ENCODE assay signal across 32 mouse cellular contexts in genomic region chr3:97859400-97859799, GRCm38 (mm10). TPM values are rescaled to one million over a fixed set of nuclear protein-coding genes. Genes with fewer than 3 reads are reported as not detected.
DNase-seq lines count a peak whose midpoint lies in the region; ATAC-seq and TF ChIP-seq lines count a peak whose summit lies in the region.
"Had no signal": no experiment of that assay in that cellular context is flagged by ENCODE, and none has a peak within 500 bp of the region (broad histone marks: within the 10 kb centered on the region; RNA-seq: fewer than 3 reads in every experiment).

No protein-coding gene starts in this region.

- H3K4me3 ChIP-seq in heart, postnatal 0 days (ENCODE audit: low read depth, low read length) = no peak overlapping the region
- H3K4me3 ChIP-seq: erythroblast, embryonic 14.5 days; forebrain, embryonic 12.5 days; gastrocnemius, adult 2 months; heart, adult 2 months; heart, embryonic 13.5 days; kidney, embryonic 15.5 days; liver, embryonic 15.5 days; neural tube, embryonic 15.5 days; stomach, embryonic 15.5 days had no signal

- TF ChIP-seq EP300 in heart, postnatal 0 days (IDR thresholded peaks at IDR 0.05; ENCODE audit: low read depth) = no peak

- no peak for ATAC-seq in heart, postnatal 0 days (ENCODE audit: insufficient read depth, low read depth)
- ATAC-seq: CD4-positive, CD25-positive, alpha-beta regulatory T cell, adult 4 months; forebrain, postnatal 0 days; hindbrain, embryonic 16.5 days had no signal

- no peak for TF ChIP-seq CTCF in heart, postnatal 0 days (IDR thresholded peaks at IDR 0.05; ENCODE audit: low read depth)

- WGBS in heart, postnatal 0 days = 20% methylated on average over 1 of the region's 1 CpGs

- no peak for DNase-seq in heart, postnatal 0 days (ENCODE audit: low spot score)
- no peak for DNase-seq in heart, adult 9 months (ENCODE audit: low spot score in 2 of 2)
- DNase-seq in left cerebral cortex, adult 18-20 months (ENCODE audit: low spot score in 2 of 2) = peak; percentile 39 to 63
- DNase-seq in left cerebral cortex, postnatal 10 days (ENCODE audit: extremely low spot score in 1 of 2, low spot score in 2 of 2) = no peak
- peak; percentile 85 for DNase-seq in brain, adult 2 months (ENCODE audit: low read depth, low spot score)
- DNase-seq in left cerebral cortex, postnatal 14 days (ENCODE audit: low spot score in 2 of 2) = peak; percentile 36 to 68
- DNase-seq in adrenal gland, postnatal 4 days (ENCODE audit: low spot score in 2 of 2) = no peak
- DNase-seq: adrenal gland, postnatal 25 days; cerebellum, postnatal 14 days; forebrain, postnatal 0 days; gastrocnemius, adult 2 months; gastrocnemius, postnatal 36 days; heart, adult 2 months; heart, postnatal 14 days; kidney, adult 18-20 months; kidney, postnatal 25 days; liver; lung, embryonic 14.5 days; lung, postnatal 14 days; midbrain, embryonic 14.5 days; retina, postnatal 1 day; thymus, adult 18-20 months; thymus, postnatal 25 days had no signal

- H3K27me3 ChIP-seq in heart, postnatal 0 days (ENCODE audit: control insufficient read depth, insufficient read depth, low read length) = no peaks in the 10 kb centered on the region
- H3K27me3 ChIP-seq: forebrain, embryonic 12.5 days; heart, embryonic 13.5 days; kidney, embryonic 15.5 days; liver, embryonic 15.5 days; neural tube, embryonic 15.5 days; stomach, embryonic 15.5 days had no signal

- H3K9ac ChIP-seq in heart, postnatal 0 days (replicated peaks; ENCODE audit: low read depth, low read length) = no peak overlapping the region
- H3K9ac ChIP-seq: forebrain, embryonic 12.5 days; forebrain, postnatal 0 days; heart, embryonic 13.5 days; kidney, embryonic 15.5 days; liver, embryonic 15.5 days; lung, embryonic 14.5 days; neural tube, embryonic 15.5 days; stomach, embryonic 15.5 days had no signal

- no peaks in the 10 kb centered on the region for H3K9me3 ChIP-seq in heart, postnatal 0 days (replicated peaks; ENCODE audit: control insufficient read depth, low read length)
- H3K9me3 ChIP-seq: forebrain, embryonic 12.5 days; heart, embryonic 13.5 days; kidney, embryonic 15.5 days; liver, embryonic 15.5 days; neural tube, embryonic 15.5 days; stomach, embryonic 15.5 days had no signal

- H3K36me3 ChIP-seq in heart, postnatal 0 days (replicated peaks; ENCODE audit: control insufficient read depth, insufficient read depth, low read length) = no peaks in the 10 kb centered on the region
- H3K36me3 ChIP-seq: forebrain, embryonic 12.5 days; heart, embryonic 13.5 days; kidney, embryonic 15.5 days; liver, embryonic 15.5 days; neural tube, embryonic 15.5 days; stomach, embryonic 15.5 days had no signal

- H3K4me1 ChIP-seq in heart, postnatal 0 days (ENCODE audit: control insufficient read depth, insufficient read depth) = 0 out of 2 replicates have a peak, but pooled peaks cover 10% of the 10 kb centered on the region
- H3K4me1 ChIP-seq: forebrain, embryonic 12.5 days; kidney, embryonic 15.5 days; liver, embryonic 15.5 days; stomach, embryonic 15.5 days had no signal

- no peak overlapping the region for H3K4me2 ChIP-seq in heart, postnatal 0 days (ENCODE audit: low read depth, low read length)
- H3K4me2 ChIP-seq: forebrain, embryonic 12.5 days; heart, embryonic 13.5 days; kidney, embryonic 15.5 days; liver, embryonic 15.5 days; lung, embryonic 14.5 days; neural tube, embryonic 15.5 days; stomach, embryonic 15.5 days had no signal

- H3K27ac ChIP-seq in heart, postnatal 0 days (ENCODE audit: low read depth) = 0 out of 2 replicates have a peak overlapping the region, but pooled peaks have one; percentile 15
- H3K27ac ChIP-seq: forebrain, embryonic 12.5 days; gastrocnemius, adult 2 months; heart, adult 2 months; heart, embryonic 13.5 days; kidney, embryonic 15.5 days; liver, embryonic 15.5 days; neural tube, embryonic 15.5 days; stomach, embryonic 15.5 days had no signal

- intact Hi-C loops in left cerebral cortex, postnatal 10 days (cut with DNase I) = no loop called here
- intact Hi-C loops in left cerebral cortex, postnatal 14 days (cut with DNase I) = no loop called here

RNA-seq across cellular contexts. Expression of gene Pde4dip, which starts 29.1 kb away (rescaled TPM):
- total RNA-seq in heart, postnatal 0 days (2014; rRNA removed; ENCODE audit: low replicate concordance) = 415 and 498 TPM in 2 replicates
- polyA plus RNA-seq in heart, postnatal 0 days (2015; fragmentation: Nextera tagmentation; extraction: Ambion mirVana) = 107 and 126 TPM in 2 replicates
- total RNA-seq in left cerebral cortex, adult 18-20 months (2021) = 100 to 1,000 TPM; 207 to 211 TPM
- total RNA-seq in left cerebral cortex, postnatal 10 days (2021) = 100 to 1,000 TPM; 235 to 254 TPM
- total RNA-seq in left cerebral cortex, postnatal 14 days (2021) = 100 to 1,000 TPM; 243 to 274 TPM
- total RNA-seq in adrenal gland, postnatal 4 days (2021) = 10 to 100 TPM; 43.0 to 64.5 TPM

RNA-seq across cellular contexts. Expression of gene Sec22b, which starts 41.6 kb away (rescaled TPM):
- 22.4 and 56.9 TPM in 2 replicates for total RNA-seq in heart, postnatal 0 days (2014; rRNA removed; ENCODE audit: low replicate concordance)
- polyA plus RNA-seq in heart, postnatal 0 days (2015; fragmentation: Nextera tagmentation; extraction: Ambion mirVana) = 69.9 and 73.7 TPM in 2 replicates
- total RNA-seq in left cerebral cortex, adult 18-20 months (2021) = 10 to 100 TPM; 80.0 to 82.9 TPM
- total RNA-seq in left cerebral cortex, postnatal 10 days (2021) = 10 to 100 TPM; 63.1 to 69.7 TPM
- total RNA-seq in left cerebral cortex, postnatal 14 days (2021) = 10 to 100 TPM; 69.4 to 69.5 TPM
- total RNA-seq in adrenal gland, postnatal 4 days (2021) = 100 to 1,000 TPM; 123 TPM

Comparison
In these comparisons a context has a peak if more than half of its experiments do, and no peak if none do; other contexts are left out.
1. DNase-seq: peak in left cerebral cortex, adult 18-20 months (2 of 2), brain, adult 2 months (single experiment) and left cerebral cortex, postnatal 14 days (2 of 2); none in heart, postnatal 0 days (single experiment), heart, adult 9 months (0 of 2), left cerebral cortex, postnatal 10 days (0 of 2) and adrenal gland, postnatal 4 days (0 of 2).